Mouse (Mus musculus) megakaryocyte, embryonic 14.5 days (primary cell): ENCODE data around the gene Trim80.

Experiments
- FLI1 ChIP-seq: IDR thresholded peaks from 2 replicates; pipeline ENCODE4 v1.6.1; 2012; ENCODE audit warnings: low read length, inconsistent platforms, mixed read lengths
- GATA1 ChIP-seq: IDR thresholded peaks from 3 replicates; pipeline ENCODE4 v1.6.1; 2012; ENCODE audit warnings: mixed read lengths, low read length, inconsistent platforms, borderline replicate concordance

GRCm38 (mm10) chr11:115423091-115423490 is 17.3 kb upstream of the Trim80 start:
- TF ChIP-seq GATA1 (no peak), FLI1 (no peak)
